Mouse (Mus musculus) left cerebral cortex, adult 18-20 months (tissue): Measurements from ENCODE around the gene Efcab11. TPM values are rescaled to one million over a fixed set of nuclear protein-coding genes. Genes with fewer than 3 reads are reported as not detected.
A peak's percentile ranks its signal among the peaks of the same experiment; 100 is the strongest.

Experiments used
- DNase-seq, 2 experiments: peaks; one replicate each; pipeline ENCODE4 v3.0.0; 2021 to 2022; ENCODE audit warnings: low spot score in 2 of 2, mixed read lengths in 1 of 2
- total RNA-seq, 2 experiments: library from RNA; stranded (reverse); gene quantifications; 2 replicates each; pipeline ENCODE4 v1.2.3; 2021

Gene Efcab11
- total RNA-seq, 2 experiments from 2014 or later = 0.26 to 0.42 TPM

GRCm38 (mm10) chr12:99699379-99700023 lies 184.7 kb downstream of the Efcab11 start:
- DNase-seq = no peak

GRCm38 (mm10) chr12:99694066-99694465 lies 190.2 kb downstream of the Efcab11 start:
- DNase-seq = no peak

DNA sequence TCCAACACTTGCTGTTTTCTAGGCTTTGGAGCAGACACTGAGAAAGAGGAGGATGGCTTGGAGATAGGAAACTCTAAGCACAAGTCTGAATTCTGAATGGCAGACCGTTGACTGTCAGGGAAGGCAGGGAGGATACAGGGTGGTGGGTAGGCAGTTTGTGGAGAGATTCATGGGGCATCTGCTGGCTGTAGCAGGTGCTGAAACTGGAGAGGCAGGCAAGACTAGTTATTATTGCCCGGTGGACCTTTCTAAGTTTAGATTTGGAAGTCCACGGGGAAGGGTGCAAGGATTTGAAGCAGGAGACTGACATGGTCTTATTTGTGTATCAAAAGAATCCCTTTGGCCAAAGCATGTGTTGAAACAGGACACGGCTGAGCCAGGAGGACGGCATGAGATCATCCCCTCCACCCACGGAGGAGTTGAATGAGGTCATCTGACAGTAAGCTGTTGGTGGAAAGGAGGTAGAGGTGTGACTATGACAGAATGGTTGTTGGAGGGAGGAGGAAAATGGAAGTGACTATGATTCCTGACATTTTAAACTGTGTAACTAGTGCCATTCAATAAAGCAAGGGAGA lies 197.7 kb downstream of the Efcab11 start:
- no peak for DNase-seq

GRCm38 (mm10) chr12:99685451-99686100 lies 198.7 kb downstream of the Efcab11 start:
- DNase-seq = no peak

GRCm38 (mm10) chr12:99681681-99682080 lies 202.6 kb downstream of the Efcab11 start:
- DNase-seq = no peak

GRCm38 (mm10) chr12:99671866-99672191 lies 212.4 kb downstream of the Efcab11 start:
- DNase-seq = peak in 1 of 2 experiments; percentile 3

- no peak for DNase-seq
Observed at GRCm38 (mm10) chr12:99671162-99671865, 212.9 kb downstream of the Efcab11 start.

DNA sequence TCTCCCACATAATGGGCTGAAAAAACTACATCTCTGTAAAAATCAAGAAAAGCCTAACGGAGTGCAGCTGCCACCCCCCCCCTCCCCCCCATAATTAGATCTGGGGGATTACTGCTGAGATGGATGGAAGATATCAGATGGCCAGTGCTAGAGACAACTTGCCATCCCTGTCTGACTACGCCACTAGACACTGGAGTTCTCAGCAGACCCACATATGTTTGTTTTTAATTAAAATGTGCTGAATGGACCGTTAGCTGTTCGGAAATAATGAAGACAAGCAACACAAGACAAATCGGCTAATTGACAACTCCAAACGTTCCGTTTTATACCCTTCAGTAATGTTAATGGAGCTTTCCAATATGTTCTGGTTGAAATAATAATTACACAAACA lies 213.5 kb downstream of the Efcab11 start:
- DNase-seq = no peak

DNA sequence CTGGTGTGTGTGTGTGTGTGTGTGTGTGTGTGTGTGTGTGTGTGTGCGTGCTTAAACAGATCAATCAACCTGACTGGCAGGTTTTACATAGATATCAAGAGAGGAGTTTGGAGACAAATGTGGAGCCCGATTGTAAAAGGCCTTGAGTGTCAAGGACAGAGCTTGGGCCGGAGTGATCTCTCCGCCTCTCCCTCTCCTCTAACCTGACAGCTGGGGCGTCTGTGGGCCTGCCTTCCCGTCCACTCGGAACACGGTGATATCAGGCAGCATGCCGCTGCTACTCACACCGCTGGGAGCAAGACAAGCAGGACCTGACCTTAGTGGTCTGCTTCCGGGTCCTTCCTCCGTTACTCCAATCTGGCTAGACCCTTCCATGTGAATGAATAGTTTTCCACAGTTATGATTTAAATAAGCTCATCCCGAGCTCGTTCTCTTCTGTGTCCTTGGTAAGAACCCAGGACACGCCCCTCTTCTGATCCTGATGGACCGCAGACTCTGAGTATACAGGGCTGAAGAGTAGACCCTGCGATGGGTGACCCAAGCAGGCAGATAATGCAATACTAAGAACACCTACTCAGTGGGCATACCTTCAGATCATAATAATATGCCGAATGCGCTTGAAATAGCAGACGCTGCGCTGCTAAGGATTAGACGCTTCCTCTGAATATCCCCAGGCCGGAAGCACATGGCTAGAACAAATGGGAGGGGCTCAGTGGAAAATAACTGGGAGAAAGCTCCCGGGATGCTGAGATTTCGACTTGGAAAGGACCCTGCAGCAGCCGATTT lies 214.1 kb downstream of the Efcab11 start:
- no peak for DNase-seq

DNA sequence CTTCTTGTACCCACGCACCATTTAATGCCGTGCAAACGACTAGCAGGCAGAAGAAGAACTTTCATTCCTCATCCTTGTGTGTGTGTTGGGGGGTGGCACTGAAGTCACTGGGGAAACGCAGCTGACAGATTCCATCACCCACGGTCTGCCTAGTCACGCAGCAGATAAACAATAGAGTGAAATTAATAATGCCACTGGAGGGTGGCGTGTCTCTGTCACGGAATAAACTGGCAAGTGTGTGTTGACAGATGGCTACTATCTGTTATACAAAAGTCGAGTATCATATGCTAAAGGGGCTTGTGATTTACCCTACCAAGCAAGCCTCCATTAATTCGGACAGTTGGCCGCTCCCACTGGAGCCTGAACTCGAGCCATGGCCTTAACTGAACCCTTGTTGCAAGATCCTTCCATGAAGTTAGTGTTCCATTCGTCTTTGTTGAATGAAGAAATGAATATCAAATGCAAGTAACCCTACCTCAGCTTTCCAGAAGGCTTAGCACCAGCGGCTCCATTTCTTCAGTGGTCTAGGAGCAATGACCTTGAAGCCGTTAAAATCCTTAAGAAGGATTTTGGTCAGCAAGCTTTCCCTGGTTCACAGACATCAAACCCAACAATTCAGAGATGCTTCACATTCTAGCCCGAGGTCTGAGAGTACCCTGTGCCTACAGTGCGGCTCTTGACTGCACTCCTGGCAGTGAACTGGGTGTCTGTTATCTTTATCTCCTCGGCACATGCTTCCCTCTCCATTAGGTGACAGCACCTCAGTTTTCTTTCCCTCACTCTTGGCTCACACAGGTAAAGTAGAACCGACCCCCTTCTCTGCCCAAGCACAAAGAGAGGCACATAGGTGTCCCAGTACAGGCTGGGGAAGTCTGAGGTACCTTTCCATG lies 229.0 kb downstream of the Efcab11 start:
- no peak for DNase-seq

DNA sequence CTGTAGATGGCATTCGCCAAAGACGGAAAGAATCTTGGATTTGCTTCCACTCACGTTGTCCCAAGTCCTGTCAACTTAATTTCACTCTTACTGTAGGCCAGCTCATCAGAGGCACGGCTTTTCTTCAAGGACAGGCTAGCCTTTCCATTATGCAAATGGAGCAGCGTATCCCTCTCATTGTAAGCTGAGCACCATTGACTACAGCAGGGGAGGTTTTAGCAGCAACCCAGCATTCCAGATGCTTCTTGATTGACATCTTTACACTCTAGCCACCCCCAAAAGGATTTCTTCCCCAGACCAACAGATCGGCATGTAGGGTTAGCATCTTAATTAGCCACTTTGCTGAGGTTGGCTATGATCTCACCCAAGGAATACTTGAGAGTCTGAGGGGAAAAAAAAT lies 231.8 kb downstream of the Efcab11 start:
- DNase-seq = no peak

GRCm38 (mm10) chr12:99649732-99650131 lies 234.5 kb downstream of the Efcab11 start:
- no peak for DNase-seq

DNA sequence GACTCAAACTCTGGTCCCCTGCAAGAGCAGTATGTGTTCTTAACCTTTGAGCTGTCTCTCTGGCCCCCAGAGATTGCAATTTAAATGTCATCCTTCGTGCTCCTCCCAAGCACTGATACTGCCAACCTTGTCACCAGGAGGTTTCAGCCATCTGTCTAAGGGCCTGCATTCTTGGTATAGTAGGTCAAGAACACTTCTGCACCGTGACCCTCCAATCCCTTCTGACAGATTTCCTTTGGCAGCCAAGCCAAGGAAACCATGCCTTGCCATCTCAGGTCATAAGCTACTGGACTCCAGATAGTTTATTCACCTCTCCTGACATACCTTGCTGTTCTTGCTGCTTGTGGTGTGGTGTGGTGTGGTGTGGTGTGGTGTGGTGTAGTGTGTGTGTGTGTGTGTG lies 235.5 kb downstream of the Efcab11 start:
- DNase-seq = no peak

DNA sequence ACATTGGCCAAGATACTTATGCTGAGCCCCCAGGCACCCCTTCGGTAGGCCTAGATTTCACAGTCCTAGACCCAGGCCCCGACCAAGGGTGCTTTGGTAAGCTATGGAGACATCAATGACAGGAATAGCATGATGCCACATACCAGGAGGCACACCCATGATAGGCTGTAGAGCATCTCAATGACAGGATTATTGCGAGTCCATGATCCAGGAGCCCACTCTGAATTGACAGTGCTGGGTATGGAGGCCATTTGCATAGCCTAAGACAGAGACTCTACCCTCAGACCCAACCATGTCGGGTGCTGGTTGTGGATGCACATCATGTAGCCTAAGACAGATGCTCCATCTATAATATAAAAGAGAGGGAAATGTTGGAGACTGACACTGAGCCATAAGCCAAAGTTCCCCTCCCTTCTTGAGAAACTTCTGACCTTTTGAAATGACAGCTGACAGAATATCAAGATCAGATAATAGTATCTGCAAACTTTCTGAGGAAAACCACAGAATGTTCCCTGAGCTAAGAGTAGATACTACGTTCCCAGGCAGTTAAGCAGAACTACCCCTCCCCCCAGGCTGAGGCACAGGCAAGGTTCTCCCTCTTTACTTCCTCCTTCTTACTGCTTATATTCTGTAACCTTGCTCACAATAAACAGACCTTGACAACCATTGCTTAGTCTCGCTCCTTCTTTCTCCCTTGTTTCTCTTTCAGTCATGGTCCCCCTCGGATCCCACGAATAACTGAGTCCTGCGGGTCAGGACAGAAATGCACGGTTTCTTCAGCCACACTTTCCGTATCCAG lies 237.5 kb downstream of the Efcab11 start:
- DNase-seq = no peak

DNA sequence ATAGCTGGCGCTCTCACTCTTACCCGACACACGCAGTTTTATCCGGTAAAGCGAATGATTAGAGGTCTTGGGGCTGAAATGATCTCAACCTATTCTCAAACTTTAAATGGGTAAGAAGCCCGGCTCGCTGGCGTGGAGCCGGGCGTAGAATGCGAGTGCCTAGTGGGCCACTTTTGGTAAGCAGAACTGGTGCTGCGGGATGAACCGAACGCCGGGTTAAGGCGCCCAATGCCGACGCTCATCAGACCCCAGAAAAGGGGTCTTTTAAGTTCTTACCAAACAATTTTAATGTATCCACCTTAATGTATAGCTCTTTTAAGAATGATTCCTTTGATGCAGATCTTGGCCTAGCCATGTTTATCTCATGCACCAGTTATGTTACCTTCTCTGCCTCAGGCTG lies 238.8 kb downstream of the Efcab11 start:
- DNase-seq = peak; percentile 65 to 82

- no peak for DNase-seq
Observed at GRCm38 (mm10) chr12:99644966-99645365, 239.3 kb downstream of the Efcab11 start.
